Mouse (Mus musculus) liver, adult 2 months (tissue): Measurements from ENCODE around the gene Dlg2.

Source experiments
- CTCF ChIP-seq: fragments of 200-500 bp; IDR thresholded peaks from 2 replicates; pipeline ENCODE4 v1.5.1; 2011; ENCODE audit warnings: low read depth, low read length, control low read depth
- POLR2A ChIP-seq: fragments of 200-500 bp; IDR thresholded peaks from 2 replicates; pipeline ENCODE4 v1.6.1; 2011; ENCODE audit warnings: low read length, control low read depth; ENCODE audit not compliant: insufficient read depth; ENCODE audit errors: extremely low read depth

DNA sequence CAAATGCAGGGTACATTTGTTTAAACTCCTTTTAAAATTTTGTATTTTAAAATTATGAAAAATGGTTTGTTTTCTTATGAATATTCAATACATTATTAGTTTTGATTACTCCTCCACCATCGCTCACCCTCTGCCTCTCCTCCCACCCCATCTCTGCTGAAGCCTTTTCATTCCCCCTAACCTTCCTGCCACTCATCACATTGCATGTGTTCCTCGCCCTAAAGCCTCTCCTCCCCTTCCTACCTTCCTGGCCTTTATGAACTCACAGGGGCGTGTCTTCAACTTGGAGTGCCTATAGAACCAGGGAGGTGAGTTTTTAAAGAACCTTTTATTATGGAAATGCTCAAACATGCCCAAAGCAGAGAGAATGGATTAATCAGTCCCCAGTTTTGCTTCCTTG is 921.4 kb downstream of the Dlg2 start:
- no peak for TF ChIP-seq CTCF
- no peak for TF ChIP-seq POLR2A
